Mouse (Mus musculus) midbrain, embryonic 14.5 days (tissue): Measurements from ENCODE around the gene Arhgef3. TPM values are rescaled to one million over a fixed set of nuclear protein-coding genes. Genes with fewer than 3 reads are reported as not detected.

Experiments
- ATAC-seq: fragments of 200-750 bp; cut with Nextera tagmentation; 2 replicates; pipeline ENCODE4 v1.8.0; 2017; ENCODE audit warnings: moderate number of reproducible peaks, moderate library complexity; ENCODE audit not compliant: low FRiP score, low TSS enrichment
- DNase-seq: peaks from one replicate; pipeline ENCODE4 v3.0.0-alpha.2; 2015
- H3K27ac ChIP-seq: fragments of 300-500 bp; sonication (generic); replicated peaks from 2 replicates; pipeline ENCODE4 v1.5.1; 2014; ENCODE audit warnings: mild to moderate bottlenecking, low read depth, low read length, moderate library complexity
- H3K27me3 ChIP-seq: fragments of 300-500 bp; sonication (generic); 2 replicates; pipeline ENCODE4 v1.6.1; 2014; ENCODE audit warnings: low read length, control low read depth, mixed read lengths; ENCODE audit not compliant: control insufficient read depth, insufficient read depth
- H3K36me3 ChIP-seq: fragments of 300-500 bp; sonication (generic); 2 replicates; pipeline ENCODE4 v1.6.1; 2014; ENCODE audit warnings: low read length, control low read depth; ENCODE audit not compliant: control insufficient read depth, insufficient read depth
- H3K4me1 ChIP-seq: fragments of 300-500 bp; sonication (generic); 2 replicates; pipeline ENCODE4 v1.6.1; 2014; ENCODE audit warnings: mild to moderate bottlenecking, antibody characterized with exemption, low read length, control low read depth; ENCODE audit not compliant: control insufficient read depth, insufficient read depth
- H3K4me2 ChIP-seq: fragments of 300-500 bp; sonication (generic); 2 replicates; pipeline ENCODE4 v1.6.1; 2014; ENCODE audit warnings: mild to moderate bottlenecking, low read length, moderate library complexity
- H3K4me3 ChIP-seq: fragments of 300-500 bp; sonication (generic); replicated peaks from 2 replicates; pipeline ENCODE4 v1.5.1; 2014; ENCODE audit warnings: low read depth, low read length
- H3K9ac ChIP-seq: fragments of 300-500 bp; sonication (generic); replicated peaks from 2 replicates; pipeline ENCODE4 v1.6.1; 2014; ENCODE audit warnings: mild to moderate bottlenecking, low read length, moderate library complexity
- H3K9me3 ChIP-seq: fragments of 300-500 bp; sonication (generic); 2 replicates; pipeline ENCODE4 v1.6.1; 2016; ENCODE audit warnings: low read length, control low read depth, mixed read lengths; ENCODE audit not compliant: control insufficient read depth
- WGBS: fragments of 180-500 bp; shearing (Covaris S2); extraction: QIAGEN DNeasy Blood & Tissue Kit; methylation state at CpG from one replicate; pipeline ENCODE4 v1.1.7; 2014; 5-methylcytosine and 5-hydroxymethylcytosine counted together
- polyA plus RNA-seq: library from polyadenylated mRNA; unstranded; fragments of >200 nt; fragmentation: Nextera tagmentation; extraction: Ambion mirVana; gene quantifications from 2 replicates; pipeline ENCODE4 v1.2.1, GENCODE M21; 2014

Gene Arhgef3
- polyA plus RNA-seq, 1 experiment from 2014 or later, result 5.3 TPM

DNA sequence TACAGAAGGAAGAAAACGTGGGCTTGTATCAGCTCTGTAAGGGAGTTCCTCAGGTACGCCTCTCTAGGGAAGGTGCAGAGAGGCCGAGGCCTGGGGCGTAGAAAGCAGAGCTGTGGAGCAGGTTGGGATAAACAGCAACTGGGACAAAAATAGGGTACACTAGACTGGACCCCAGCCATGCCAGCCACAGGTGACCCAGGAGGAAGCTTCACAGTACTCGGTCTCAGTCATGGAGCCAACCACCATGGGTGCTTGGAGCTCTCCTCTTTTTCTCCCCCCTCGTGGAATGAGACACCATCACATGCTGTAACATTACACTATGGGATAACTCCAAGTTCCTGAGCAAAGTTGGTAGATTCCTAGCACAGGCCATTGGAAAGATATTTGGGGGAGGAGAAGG, 201.0 kb downstream of the Arhgef3 start:
- H3K4me2 ChIP-seq, result no peak overlapping the region
- no peaks in the 10 kb centered on the region for H3K9me3 ChIP-seq
- no peak for ATAC-seq
- no peak overlapping the region for H3K27ac ChIP-seq
- no peaks in the 10 kb centered on the region for H3K4me1 ChIP-seq
- WGBS, result 85% methylated on average over 6 of the region's 6 CpGs
- no peaks in the 10 kb centered on the region for H3K27me3 ChIP-seq
- no peak overlapping the region for H3K4me3 ChIP-seq
- H3K36me3 ChIP-seq, result no peaks in the 10 kb centered on the region
- no peak overlapping the region for H3K9ac ChIP-seq
- no peak for DNase-seq

DNA sequence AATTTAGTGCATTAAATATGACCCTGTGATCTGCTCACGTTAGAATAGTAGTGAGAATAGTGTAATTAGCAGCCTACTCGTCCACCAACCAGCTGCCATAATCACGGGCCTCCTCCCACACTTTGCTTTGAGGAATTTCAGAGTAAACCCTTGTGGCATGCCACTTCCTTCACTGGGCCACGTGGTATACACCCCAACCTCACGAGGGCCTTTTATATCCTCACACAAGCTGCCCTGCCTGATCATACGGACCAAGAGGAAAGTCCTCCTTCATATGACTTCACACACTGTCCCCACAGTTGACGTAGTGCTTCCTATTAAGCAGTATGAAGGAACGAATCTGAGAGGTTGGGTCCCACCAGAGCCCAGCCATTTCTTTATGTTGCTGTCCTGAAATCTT, 202.4 kb downstream of the Arhgef3 start:
- H3K36me3 ChIP-seq, result no peaks in the 10 kb centered on the region
- H3K9me3 ChIP-seq, result no peaks in the 10 kb centered on the region
- no peaks in the 10 kb centered on the region for H3K27me3 ChIP-seq
- H3K4me2 ChIP-seq, result no peak overlapping the region
- no peak overlapping the region for H3K4me3 ChIP-seq
- DNase-seq, result no peak
- no peak for ATAC-seq
- H3K4me1 ChIP-seq, result no peaks in the 10 kb centered on the region
- no peak overlapping the region for H3K27ac ChIP-seq
- no peak overlapping the region for H3K9ac ChIP-seq
- WGBS, result 82% methylated on average over 8 of the region's 8 CpGs

- no peak overlapping the region for H3K4me2 ChIP-seq
- H3K4me1 ChIP-seq, result no peaks in the 10 kb centered on the region
- no peaks in the 10 kb centered on the region for H3K9me3 ChIP-seq
- no peak overlapping the region for H3K27ac ChIP-seq
- H3K27me3 ChIP-seq, result no peaks in the 10 kb centered on the region
- no peak overlapping the region for H3K9ac ChIP-seq
- H3K36me3 ChIP-seq, result no peaks in the 10 kb centered on the region
- ATAC-seq (no peak), DNase-seq (no peak)
- 53% methylated on average over 7 of the region's 7 CpGs for WGBS
- H3K4me3 ChIP-seq, result no peak overlapping the region
These were observed 204.7 kb downstream of the Arhgef3 start for GRCm38 (mm10) chr14:27319386-27319785.

DNA sequence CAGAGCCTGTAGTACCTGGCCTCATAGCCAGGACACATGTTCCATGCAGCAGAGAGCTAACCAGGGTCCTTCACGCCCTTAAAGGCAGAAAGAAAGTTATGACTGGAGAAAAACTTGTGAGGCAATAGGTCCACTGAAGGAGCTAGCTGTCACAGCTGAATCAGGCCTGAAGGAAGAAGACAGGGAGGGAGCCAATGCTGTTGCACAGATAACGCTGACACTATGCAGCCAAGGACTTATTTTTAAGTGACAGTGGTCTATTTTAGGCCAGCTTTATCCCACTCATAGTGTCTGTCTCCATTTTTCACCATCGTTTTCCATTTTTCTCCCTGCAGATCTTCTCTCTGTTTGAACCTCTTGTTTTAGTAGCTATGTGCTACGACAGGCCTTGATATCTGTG, 207.3 kb downstream of the Arhgef3 start:
- H3K27me3 ChIP-seq, result no peaks in the 10 kb centered on the region
- no peak overlapping the region for H3K4me2 ChIP-seq
- H3K9ac ChIP-seq, result no peak overlapping the region
- no peaks in the 10 kb centered on the region for H3K36me3 ChIP-seq
- no peaks in the 10 kb centered on the region for H3K9me3 ChIP-seq
- ATAC-seq (no peak), DNase-seq (no peak)
- H3K4me1 ChIP-seq, result no peaks in the 10 kb centered on the region
- no peak overlapping the region for H3K4me3 ChIP-seq
- no peak overlapping the region for H3K27ac ChIP-seq
- 83% methylated on average over 4 of the region's 4 CpGs for WGBS

GRCm38 (mm10) chr14:27324689-27325088, 210.0 kb downstream of the Arhgef3 start:
- H3K4me2 ChIP-seq, result no peak overlapping the region
- no peak overlapping the region for H3K27ac ChIP-seq
- H3K9ac ChIP-seq, result no peak overlapping the region
- no peaks in the 10 kb centered on the region for H3K27me3 ChIP-seq
- H3K4me3 ChIP-seq, result no peak overlapping the region
- 85% methylated on average over 7 of the region's 7 CpGs for WGBS
- DNase-seq (no peak), ATAC-seq (no peak)
- no peaks in the 10 kb centered on the region for H3K36me3 ChIP-seq
- no peaks in the 10 kb centered on the region for H3K4me1 ChIP-seq
- no peaks in the 10 kb centered on the region for H3K9me3 ChIP-seq

DNA sequence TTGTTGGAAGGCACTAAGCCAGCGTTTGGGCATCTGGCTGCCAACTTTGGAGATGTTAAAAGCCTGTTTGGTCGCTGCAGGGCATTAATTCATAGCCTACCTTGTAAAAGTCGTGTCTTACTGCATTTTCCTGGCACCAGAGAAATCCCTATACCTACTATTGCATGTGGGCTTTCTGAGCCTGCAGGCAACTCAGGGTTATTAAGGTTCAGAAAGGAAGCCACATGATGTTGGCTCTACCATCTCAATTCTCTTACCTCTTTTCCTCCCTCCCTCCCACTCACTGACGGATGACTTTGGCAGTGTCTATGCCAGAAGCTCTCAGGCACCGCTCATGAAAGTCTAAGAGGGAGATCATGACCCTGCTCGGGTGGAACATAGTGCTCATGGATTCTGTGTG, 210.8 kb downstream of the Arhgef3 start:
- Histone ChIP-seq H3K4me2 (no peak overlapping the region), H3K9me3 (no peaks in the 10 kb centered on the region), H3K4me1 (no peaks in the 10 kb centered on the region), H3K27me3 (no peaks in the 10 kb centered on the region), H3K27ac (no peak overlapping the region), H3K4me3 (no peak overlapping the region), H3K9ac (no peak overlapping the region), H3K36me3 (no peaks in the 10 kb centered on the region)
- 84% methylated on average over 6 of the region's 6 CpGs for WGBS
- DNase-seq (no peak), ATAC-seq (no peak)

DNA sequence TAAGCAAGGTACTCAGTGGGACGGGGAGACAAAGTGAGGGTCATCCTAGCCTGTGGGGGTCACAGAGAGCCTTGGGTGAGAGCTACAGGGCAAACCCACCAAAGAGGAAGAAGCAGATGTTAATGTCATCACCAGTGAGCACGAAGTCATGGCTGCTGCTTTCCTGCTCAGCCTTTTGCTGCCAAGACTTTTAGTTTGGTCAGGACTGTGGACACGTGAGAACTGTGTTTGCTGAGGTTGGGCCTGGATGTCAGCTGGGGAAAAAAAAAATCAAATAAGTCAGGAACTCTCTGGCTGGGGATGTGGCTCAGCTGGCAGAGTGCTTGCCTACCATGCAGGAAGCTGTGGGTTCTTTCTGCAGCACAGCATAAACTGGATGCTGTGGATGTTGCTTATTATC, 213.2 kb downstream of the Arhgef3 start:
- H3K27ac ChIP-seq, result no peak overlapping the region
- WGBS, result 75% methylated on average over 3 of the region's 3 CpGs
- H3K27me3 ChIP-seq, result no peaks in the 10 kb centered on the region
- no peak overlapping the region for H3K4me3 ChIP-seq
- no peak overlapping the region for H3K4me2 ChIP-seq
- no peaks in the 10 kb centered on the region for H3K9me3 ChIP-seq
- H3K4me1 ChIP-seq, result no peaks in the 10 kb centered on the region
- DNase-seq, result no peak
- no peaks in the 10 kb centered on the region for H3K36me3 ChIP-seq
- H3K9ac ChIP-seq, result no peak overlapping the region
- ATAC-seq, result no peak

DNA sequence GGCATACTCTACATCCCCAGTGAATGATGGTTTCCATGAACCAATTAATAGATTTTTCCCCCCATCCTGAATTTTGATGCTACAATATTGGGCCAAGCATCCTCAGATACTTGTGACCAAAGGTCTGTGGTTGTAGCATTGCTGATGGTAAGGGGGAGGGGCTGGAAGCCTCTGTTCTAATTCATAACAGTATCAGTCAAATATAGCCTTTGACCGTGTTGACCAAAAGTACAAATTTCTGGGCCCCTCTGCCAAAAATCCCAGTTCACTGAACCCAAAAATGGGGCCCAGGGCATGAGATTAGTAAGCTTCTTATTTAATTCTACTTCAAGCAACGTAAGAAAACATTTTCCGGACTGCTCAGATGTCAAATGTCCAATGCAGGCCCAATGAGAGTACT, 214.3 kb downstream of the Arhgef3 start:
- Histone ChIP-seq H3K9me3 (no peaks in the 10 kb centered on the region), H3K4me2 (no peak overlapping the region), H3K27me3 (no peaks in the 10 kb centered on the region), H3K27ac (no peak overlapping the region), H3K36me3 (no peaks in the 10 kb centered on the region), H3K4me3 (no peak overlapping the region), H3K9ac (no peak overlapping the region), H3K4me1 (no peaks in the 10 kb centered on the region)
- 90% methylated on average over 3 of the region's 3 CpGs for WGBS
- no peak for DNase-seq
- ATAC-seq, result no peak

- peaks cover 13% of the 10 kb centered on the region; the same call in 1 of the 2 replicates for H3K4me1 ChIP-seq
- H3K9me3 ChIP-seq, result no peaks in the 10 kb centered on the region
- DNase-seq, result no peak
- H3K4me3 ChIP-seq, result no peak overlapping the region
- ATAC-seq, result no peak
- no peaks in the 10 kb centered on the region for H3K36me3 ChIP-seq
- H3K27me3 ChIP-seq, result peaks cover 6% of the 10 kb centered on the region; the same call in 1 of the 2 replicates
- no peak overlapping the region for H3K27ac ChIP-seq
- 80% methylated on average over 10 of the region's 10 CpGs for WGBS
- H3K4me2 ChIP-seq, result no peak overlapping the region
- no peak overlapping the region for H3K9ac ChIP-seq
These were observed 216.9 kb downstream of the Arhgef3 start for GRCm38 (mm10) chr14:27331490-27332035.
